ENCODE assay signal across 9 mouse cellular contexts in the genomic region with DNA sequence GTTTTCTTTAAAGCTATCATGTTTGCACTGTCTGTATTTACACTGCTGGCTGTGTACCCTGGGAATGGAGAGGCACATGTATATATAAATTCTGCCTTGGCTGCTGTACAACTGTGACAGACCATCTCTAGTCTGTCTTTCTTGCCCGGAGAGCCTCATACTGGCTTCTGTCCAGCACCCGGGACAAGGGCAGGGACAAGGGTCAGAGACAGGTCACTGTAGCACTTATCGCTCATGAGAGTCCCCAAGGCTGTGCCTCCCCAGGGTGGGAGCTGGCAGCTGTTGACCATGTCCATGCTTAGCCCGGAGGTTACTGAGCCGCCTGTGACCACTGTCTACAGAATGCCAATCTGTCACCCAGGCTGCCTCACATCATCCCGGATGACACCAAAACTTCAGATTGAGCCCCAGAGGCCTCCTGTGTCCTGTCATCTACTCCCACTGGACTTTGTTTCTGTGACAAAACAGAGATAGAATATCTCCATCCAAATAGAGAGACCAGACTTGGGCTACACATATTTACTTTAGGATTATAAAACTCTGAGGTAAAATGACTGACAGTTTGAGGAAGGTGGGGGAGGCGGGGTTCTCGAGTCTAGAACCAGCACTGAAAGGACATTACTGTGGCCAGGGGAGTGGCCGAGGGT. TPM values are rescaled to one million over a fixed set of nuclear protein-coding genes. Genes with fewer than 3 reads are reported as not detected.
A peak's percentile ranks its signal among the peaks of the same experiment; 100 is the strongest.
DNase-seq lines count a peak whose midpoint lies in the region; ATAC-seq lines count a peak whose summit lies in the region.
"Had no signal": no experiment of that assay in that cellular context is flagged by ENCODE, and none has a peak within 500 bp of the region (broad histone marks: within the 10 kb centered on the region; RNA-seq: fewer than 3 reads in every experiment).

No protein-coding gene starts in this region.

- H3K9me3 ChIP-seq in heart, embryonic 16.5 days (replicated peaks; ENCODE audit: control insufficient read depth, low read length): no peaks in the 10 kb centered on the region
- H3K9me3 ChIP-seq in lung, embryonic 15.5 days: no peaks in the 10 kb centered on the region
- H3K9me3 ChIP-seq: hindbrain, embryonic 13.5 days had no signal

- H3K9ac ChIP-seq in heart, embryonic 16.5 days (ENCODE audit: low read length): no peak overlapping the region
- H3K9ac ChIP-seq in lung, embryonic 15.5 days: no peak overlapping the region
- H3K9ac ChIP-seq: hindbrain, embryonic 13.5 days had no signal

- H3K27ac ChIP-seq in heart, embryonic 16.5 days (ENCODE audit: low read length): peak overlapping the region; percentile 75
- peak overlapping the region; percentile 67 for H3K27ac ChIP-seq in lung, embryonic 15.5 days
- H3K27ac ChIP-seq: hindbrain, embryonic 13.5 days had no signal

- peak overlapping the region; percentile 19 for H3K4me2 ChIP-seq in heart, embryonic 16.5 days (ENCODE audit: low read depth, low read length)
- no peak overlapping the region for H3K4me2 ChIP-seq in lung, embryonic 15.5 days
- H3K4me2 ChIP-seq: hindbrain, embryonic 13.5 days had no signal

- peak; percentile 47 for DNase-seq in gastrocnemius, adult 18-20 months (ENCODE audit: low spot score)
- DNase-seq in gastrocnemius, postnatal 25 days: no peak
- DNase-seq in adrenal gland, adult 2 months: peak; percentile 52
- no peak for DNase-seq in urinary bladder, postnatal 10 days (ENCODE audit: low spot score)
- no peak for DNase-seq in spleen, postnatal 36 days (ENCODE audit: low spot score in 2 of 2)

- H3K4me3 ChIP-seq in heart, embryonic 16.5 days (ENCODE audit: low read length): no peak overlapping the region
- H3K4me3 ChIP-seq in lung, embryonic 15.5 days: no peak overlapping the region
- H3K4me3 ChIP-seq: hindbrain, embryonic 13.5 days had no signal

- 35% methylated on average over 9 of the region's 9 CpGs for WGBS in heart, embryonic 16.5 days
- 41% methylated on average over 9 of the region's 9 CpGs for WGBS in lung, embryonic 15.5 days

- no peaks in the 10 kb centered on the region for H3K36me3 ChIP-seq in heart, embryonic 16.5 days (ENCODE audit: control insufficient read depth, insufficient read depth)
- no peaks in the 10 kb centered on the region for H3K36me3 ChIP-seq in lung, embryonic 15.5 days
- H3K36me3 ChIP-seq: hindbrain, embryonic 13.5 days had no signal

- H3K4me1 ChIP-seq in heart, embryonic 16.5 days (ENCODE audit: control insufficient read depth, insufficient read depth, low read length): peaks cover 80% of the 10 kb centered on the region
- peaks cover 82% of the 10 kb centered on the region for H3K4me1 ChIP-seq in lung, embryonic 15.5 days

- peak; percentile 81 for ATAC-seq in heart, embryonic 16.5 days (replicated peaks; ENCODE audit: extremely low read depth, insufficient read depth, low FRiP score)
- peak; percentile 77 for ATAC-seq in lung, embryonic 15.5 days (ENCODE audit: borderline replicate concordance, extremely low read depth, low FRiP score, low TSS enrichment)
- no peak for ATAC-seq in monocyte, adult 5-6 weeks (replicated peaks; ENCODE audit: insufficient number of reproducible peaks, low FRiP score, low TSS enrichment, poor library complexity, severe bottlenecking)

- H3K27me3 ChIP-seq in heart, embryonic 16.5 days (ENCODE audit: control insufficient read depth, insufficient read depth, low read length): no peaks in the 10 kb centered on the region
- H3K27me3 ChIP-seq in lung, embryonic 15.5 days: no peaks in the 10 kb centered on the region
- H3K27me3 ChIP-seq: hindbrain, embryonic 13.5 days had no signal

RNA-seq across cellular contexts. Expression of a gene that starts 17.8 kb away (rescaled TPM):
- total RNA-seq in gastrocnemius, adult 18-20 months (2021): 10 to 100 TPM; 50.2 to 54.2 TPM
- 10 to 100 TPM; 52.0 to 59.4 TPM for total RNA-seq in gastrocnemius, postnatal 25 days (2021)
- 100 to 1,000 TPM in 1 of 2 experiments, 10 to 100 TPM in 1; 67.7 to 105 TPM for total RNA-seq in adrenal gland, adult 2 months (2021)
- polyA plus RNA-seq in adrenal gland, adult 2 months (2012; rRNA removed): 25.9 and 34.3 TPM in 2 replicates
- 91.1 and 91.7 TPM in 2 replicates for polyA plus RNA-seq in heart, embryonic 16.5 days (2015; fragmentation: Nextera tagmentation; extraction: Ambion mirVana)
- 135 and 136 TPM in 2 replicates for polyA plus RNA-seq in lung, embryonic 15.5 days (2015; fragmentation: Nextera tagmentation; extraction: Ambion mirVana)
- 167 to 244 TPM (median 240 TPM) in 3 replicates for total RNA-seq in monocyte, adult 5-6 weeks (2017)

Comparison
In these comparisons a context has a peak if more than half of its experiments do, and no peak if none do; other contexts are left out.
1. DNase-seq: peak in gastrocnemius, adult 18-20 months (single experiment) and adrenal gland, adult 2 months (single experiment); none in gastrocnemius, postnatal 25 days (single experiment), urinary bladder, postnatal 10 days (single experiment) and spleen, postnatal 36 days (0 of 2).